ENCODE assay signal across 7 mouse cellular contexts in genomic region chr1:180334541-180334940, GRCm38 (mm10). TPM values are rescaled to one million over a fixed set of nuclear protein-coding genes. Genes with fewer than 3 reads are reported as not detected.
DNase-seq lines count a peak whose midpoint lies in the region; ATAC-seq and TF ChIP-seq lines count a peak whose summit lies in the region.

No protein-coding gene starts in this region.

- H3K9ac ChIP-seq in kidney, embryonic 15.5 days = no peak overlapping the region; the same call in 1 of the 2 replicates
- H3K9ac ChIP-seq in CH12.LX (ENCODE audit: insufficient read depth, low read depth) = no peak overlapping the region
- H3K9ac ChIP-seq in liver, embryonic 12.5 days = no peak overlapping the region

- no peak for TF ChIP-seq EP300 in CH12.LX (IDR thresholded peaks at IDR 0.05; ENCODE audit: low read length)

- H3K4me3 ChIP-seq in kidney, embryonic 15.5 days (replicated peaks) = peak overlapping the region; percentile 75
- peak overlapping the region in 2 of 3 experiments; percentile 20 to 37 for H3K4me3 ChIP-seq in CH12.LX (replicated peaks in 1 of 3; ENCODE audit: low read depth in 2 of 3, low read length in 2 of 3, poor library complexity in 1 of 3)
- peak overlapping the region; percentile 100 for H3K4me3 ChIP-seq in brown adipose tissue, adult 24 weeks (ENCODE audit: insufficient read depth, low read depth, low read length)
- no peak overlapping the region for H3K4me3 ChIP-seq in liver, embryonic 12.5 days

- no peak overlapping the region for H3K27ac ChIP-seq in kidney, embryonic 15.5 days
- H3K27ac ChIP-seq in CH12.LX (ENCODE audit: insufficient read depth, low read depth) = no peak overlapping the region
- H3K27ac ChIP-seq in brown adipose tissue, adult 24 weeks (replicated peaks; ENCODE audit: low read depth, low read length) = peak overlapping the region; percentile 100
- H3K27ac ChIP-seq in liver, embryonic 12.5 days = no peak overlapping the region

- TF ChIP-seq RAD21 in CH12.LX (IDR thresholded peaks at IDR 0.05; ENCODE audit: low read depth, low read length) = no peak

- in situ Hi-C loops in CH12.LX (cut with MboI; ENCODE audit: low pct_ligation_motif_present, low pct_unique_long_range_greater_than_20kb, low sequenced_read_pairs) = loop anchor here (10.0 kb wide), 1 partner anchor 70 kb away; no protein-coding TSS in a partner anchor

- no peak for ATAC-seq in kidney, embryonic 15.5 days (replicated peaks; ENCODE audit: low FRiP score)
- ATAC-seq in liver, embryonic 12.5 days = no peak
- ATAC-seq in activated CD4-positive, CD25-positive, alpha-beta regulatory T cell, adult 4 months = no peak

- H3K4me2 ChIP-seq in kidney, embryonic 15.5 days = peak overlapping the region; percentile 97
- peak overlapping the region; percentile 54; the same call in 1 of the 2 replicates for H3K4me2 ChIP-seq in CH12.LX (ENCODE audit: insufficient read depth, low read depth, poor library complexity, severe bottlenecking)
- H3K4me2 ChIP-seq in liver, embryonic 12.5 days = peak overlapping the region; percentile 91; the same call in 1 of the 2 replicates

- TF ChIP-seq POLR2A in CH12.LX (IDR thresholded peaks at IDR 0.05; ENCODE audit: low read depth, low read length) = no peak

- WGBS in kidney, embryonic 15.5 days = 70% methylated on average over 6 of the region's 6 CpGs
- 35% methylated on average over 6 of the region's 6 CpGs for WGBS in liver, embryonic 12.5 days (ENCODE audit: insufficient replicate concordance)

- dilution Hi-C loops in CH12.LX (cut with MboI; ENCODE audit: extremely low pct_ligation_motif_present, extremely low pct_unique_long_range_greater_than_20kb, low sequenced_read_pairs) = no loop called here

- TF ChIP-seq CTCF in CH12.LX (conservative IDR thresholded peaks at IDR 0.05 in 1 of 2, IDR thresholded peaks at IDR 0.05 in 1 of 2; ENCODE audit: low read depth in 2 of 2, low read length in 2 of 2) = no peak

- DNase-seq in kidney, adult 9 months = no peak
- no peak for DNase-seq in CH12.LX (ENCODE audit: extremely low read depth)
- no peak for DNase-seq in urinary bladder, postnatal 4 days (ENCODE audit: low spot score in 2 of 2)

- H3K9me3 ChIP-seq in kidney, embryonic 15.5 days (replicated peaks) = no peaks in the 10 kb centered on the region
- peaks cover 4% of the 10 kb centered on the region for H3K9me3 ChIP-seq in CH12.LX (replicated peaks; ENCODE audit: low read length)
- no peaks in the 10 kb centered on the region for H3K9me3 ChIP-seq in liver, embryonic 12.5 days (replicated peaks)

- H3K36me3 ChIP-seq in kidney, embryonic 15.5 days = peaks cover 19% of the 10 kb centered on the region
- peaks cover 26 to 70% of the 10 kb centered on the region in 2 experiments for H3K36me3 ChIP-seq in CH12.LX (replicated peaks in 1 of 2; ENCODE audit: control insufficient read depth in 1 of 2, insufficient read depth in 1 of 2, low read length in 1 of 2)
- peaks cover 12% of the 10 kb centered on the region for H3K36me3 ChIP-seq in liver, embryonic 12.5 days

- peaks cover 32% of the 10 kb centered on the region for H3K79me2 ChIP-seq in CH12.LX (replicated peaks; ENCODE audit: control insufficient read depth, extremely low read depth, insufficient read depth, poor library complexity, severe bottlenecking)

- H3K4me1 ChIP-seq in kidney, embryonic 15.5 days = peaks cover 67% of the 10 kb centered on the region
- H3K4me1 ChIP-seq in CH12.LX (ENCODE audit: control insufficient read depth in 1 of 2, insufficient read depth in 2 of 2) = peaks cover 26 to 77% of the 10 kb centered on the region in 2 experiments
- H3K4me1 ChIP-seq in brown adipose tissue, adult 24 weeks (ENCODE audit: control insufficient read depth, insufficient read depth, insufficient read length, low read length) = no peaks in the 10 kb centered on the region
- H3K4me1 ChIP-seq in liver, embryonic 12.5 days = peaks cover 70% of the 10 kb centered on the region

- H3K27me3 ChIP-seq in kidney, embryonic 15.5 days = no peaks in the 10 kb centered on the region; the same call in 1 of the 2 replicates
- H3K27me3 ChIP-seq in CH12.LX (replicated peaks) = no peaks in the 10 kb centered on the region
- peaks cover 39% of the 10 kb centered on the region for H3K27me3 ChIP-seq in liver, embryonic 12.5 days (replicated peaks)

TF ChIP-seq in CH12.LX, 34 proteins besides CTCF, POLR2A, EP300 and RAD21:
- TF ChIP-seq MXI1 (IDR thresholded peaks at IDR 0.05; ENCODE audit: low read depth, low read length) = no peak
TF ChIP-seq in CH12.LX: peak in this region for 0.

RNA-seq across cellular contexts. Expression of gene Itpkb, which starts 4.3 kb away (rescaled TPM):
- 8.8 and 9.4 TPM in 2 replicates for polyA plus RNA-seq in kidney, embryonic 15.5 days (2015; fragmentation: Nextera tagmentation; extraction: Ambion mirVana)
- total RNA-seq in CH12.LX (2012; rRNA removed) = 8.4 and 10.6 TPM in 2 replicates
- total RNA-seq in CH12.LX (2014; rRNA removed) = 3.9 and 4.2 TPM in 2 replicates
- 13.5 and 14.4 TPM in 2 replicates for polyA plus RNA-seq in CH12.LX (2012; ENCODE audit: insufficient read length, low read depth)
- polyA plus RNA-seq in brown adipose tissue, adult 24 weeks (2012; ENCODE audit: insufficient read depth, insufficient read length, missing spikeins) = 15.8 and 21.6 TPM in 2 replicates
- polyA plus RNA-seq in liver, embryonic 12.5 days (2016; fragmentation: Nextera tagmentation; extraction: Ambion mirVana) = 4.0 and 4.3 TPM in 2 replicates
- polyA plus RNA-seq in activated CD4-positive, CD25-positive, alpha-beta regulatory T cell, adult 4 months (2017; shearing (Covaris generic)) = 10 to 100 TPM; 29.8 to 38.2 TPM
